8 mouse cellular contexts compared by ENCODE assay signal in genomic region chr1:75425796-75426471, GRCm38 (mm10). TPM values are rescaled to one million over a fixed set of nuclear protein-coding genes. Genes with fewer than 3 reads are reported as not detected.
DNase-seq lines count a peak whose midpoint lies in the region; ATAC-seq lines count a peak whose summit lies in the region.

No protein-coding gene starts in this region.

- H3K9ac ChIP-seq in hindbrain, embryonic 11.5 days (ENCODE audit: low read depth, low read length) = no peak overlapping the region
- H3K9ac ChIP-seq in hindbrain, embryonic 16.5 days (ENCODE audit: low read depth, low read length) = no peak overlapping the region

- no peak for ATAC-seq in hindbrain, embryonic 11.5 days (ENCODE audit: low FRiP score)
- ATAC-seq in hindbrain, embryonic 16.5 days = no peak

- no peak overlapping the region for H3K4me2 ChIP-seq in hindbrain, embryonic 11.5 days (replicated peaks; ENCODE audit: low read depth, low read length)
- H3K4me2 ChIP-seq in hindbrain, embryonic 16.5 days (ENCODE audit: low read length) = no peak overlapping the region

- H3K27ac ChIP-seq in hindbrain, embryonic 11.5 days (ENCODE audit: low read depth, low read length) = no peak overlapping the region
- no peak overlapping the region for H3K27ac ChIP-seq in hindbrain, embryonic 16.5 days (ENCODE audit: low read depth, low read length)

- H3K4me3 ChIP-seq in hindbrain, embryonic 11.5 days (ENCODE audit: low read depth, low read length) = no peak overlapping the region
- H3K4me3 ChIP-seq in hindbrain, embryonic 16.5 days (ENCODE audit: low read length) = no peak overlapping the region

- peaks cover 20% of the 10 kb centered on the region for H3K4me1 ChIP-seq in hindbrain, embryonic 11.5 days (replicated peaks; ENCODE audit: control insufficient read depth, insufficient read depth, low read length)
- peaks cover 12% of the 10 kb centered on the region for H3K4me1 ChIP-seq in hindbrain, embryonic 16.5 days (ENCODE audit: control insufficient read depth, insufficient read depth, low read depth, low read length)

- peaks cover 37% of the 10 kb centered on the region for H3K27me3 ChIP-seq in hindbrain, embryonic 11.5 days (ENCODE audit: control insufficient read depth, insufficient read depth, low read length)
- H3K27me3 ChIP-seq in hindbrain, embryonic 16.5 days (replicated peaks; ENCODE audit: control insufficient read depth, insufficient read depth, low read length) = peaks cover 32% of the 10 kb centered on the region

- DNase-seq in hindbrain, embryonic 11.5 days (ENCODE audit: low spot score) = peak; percentile 87
- DNase-seq in thymus, postnatal 0 days (ENCODE audit: low spot score) = peak; percentile 40
- no peak for DNase-seq in thymus, postnatal 10 days (ENCODE audit: low spot score in 2 of 2)
- DNase-seq in cerebellum, adult 8-10 months = peak; percentile 79
- peak; percentile 74 to 79 for DNase-seq in kidney, postnatal 4 days
- DNase-seq in thymus, postnatal 14 days = peak; percentile 26
- DNase-seq in ovary, postnatal 14 days (ENCODE audit: low spot score) = no peak

- no peaks in the 10 kb centered on the region for H3K9me3 ChIP-seq in hindbrain, embryonic 11.5 days (ENCODE audit: control insufficient read depth, low read length)
- no peaks in the 10 kb centered on the region for H3K9me3 ChIP-seq in hindbrain, embryonic 16.5 days (ENCODE audit: control insufficient read depth, low read length)

- WGBS in hindbrain, embryonic 11.5 days = 38% methylated on average over 10 of the region's 10 CpGs
- 30% methylated on average over 10 of the region's 10 CpGs for WGBS in hindbrain, embryonic 16.5 days

- no peaks in the 10 kb centered on the region for H3K36me3 ChIP-seq in hindbrain, embryonic 11.5 days (ENCODE audit: control insufficient read depth, insufficient read depth, low read length)
- H3K36me3 ChIP-seq in hindbrain, embryonic 16.5 days (ENCODE audit: control insufficient read depth, insufficient read depth, low read length) = no peaks in the 10 kb centered on the region

RNA-seq across cellular contexts. Expression of gene Gmppa, which starts 9.8 kb away (rescaled TPM):
- 53.8 and 56.3 TPM in 2 replicates for polyA plus RNA-seq in hindbrain, embryonic 11.5 days (2014; fragmentation: Nextera tagmentation; extraction: Ambion mirVana)
- 77.8 and 78.4 TPM in 2 replicates for polyA plus RNA-seq in hindbrain, embryonic 16.5 days (2015; fragmentation: Nextera tagmentation; extraction: Ambion mirVana)
- 51.4 and 58.5 TPM in 2 replicates for polyA plus RNA-seq in thymus, postnatal 0 days (2015; fragmentation: Nextera tagmentation; extraction: Ambion mirVana)

RNA-seq across cellular contexts. Expression of gene Asic4, which starts 24.3 kb away (rescaled TPM):
- polyA plus RNA-seq in hindbrain, embryonic 11.5 days (2014; fragmentation: Nextera tagmentation; extraction: Ambion mirVana) = 1.9 and 4.4 TPM in 2 replicates
- polyA plus RNA-seq in hindbrain, embryonic 16.5 days (2015; fragmentation: Nextera tagmentation; extraction: Ambion mirVana) = 20.3 and 21.6 TPM in 2 replicates
- polyA plus RNA-seq in thymus, postnatal 0 days (2015; fragmentation: Nextera tagmentation; extraction: Ambion mirVana) = not detected in 2 replicates

RNA-seq across cellular contexts. Expression of gene Speg, which starts 50.8 kb away (rescaled TPM):
- 11.1 and 12.7 TPM in 2 replicates for polyA plus RNA-seq in hindbrain, embryonic 11.5 days (2014; fragmentation: Nextera tagmentation; extraction: Ambion mirVana)
- 20.3 and 20.4 TPM in 2 replicates for polyA plus RNA-seq in hindbrain, embryonic 16.5 days (2015; fragmentation: Nextera tagmentation; extraction: Ambion mirVana)
- 1.6 and 1.8 TPM in 2 replicates for polyA plus RNA-seq in thymus, postnatal 0 days (2015; fragmentation: Nextera tagmentation; extraction: Ambion mirVana)

RNA-seq across cellular contexts. Expression of gene Chpf, which starts 53.2 kb away (rescaled TPM):
- polyA plus RNA-seq in hindbrain, embryonic 11.5 days (2014; fragmentation: Nextera tagmentation; extraction: Ambion mirVana) = 17.8 and 20.2 TPM in 2 replicates
- polyA plus RNA-seq in hindbrain, embryonic 16.5 days (2015; fragmentation: Nextera tagmentation; extraction: Ambion mirVana) = 42.1 and 46.4 TPM in 2 replicates
- polyA plus RNA-seq in thymus, postnatal 0 days (2015; fragmentation: Nextera tagmentation; extraction: Ambion mirVana) = 10.7 and 11.4 TPM in 2 replicates

RNA-seq across cellular contexts. Expression of gene Tmem198, which starts 53.4 kb away (rescaled TPM):
- 11.1 and 11.6 TPM in 2 replicates for polyA plus RNA-seq in hindbrain, embryonic 11.5 days (2014; fragmentation: Nextera tagmentation; extraction: Ambion mirVana)
- 50.5 and 52.5 TPM in 2 replicates for polyA plus RNA-seq in hindbrain, embryonic 16.5 days (2015; fragmentation: Nextera tagmentation; extraction: Ambion mirVana)
- 0.30 and 0.39 TPM in 2 replicates for polyA plus RNA-seq in thymus, postnatal 0 days (2015; fragmentation: Nextera tagmentation; extraction: Ambion mirVana)

Comparison
In these comparisons a context has a peak if more than half of its experiments do, and no peak if none do; other contexts are left out.
1. DNase-seq: peak in hindbrain, embryonic 11.5 days (single experiment), thymus, postnatal 0 days (single experiment), cerebellum, adult 8-10 months (single experiment), kidney, postnatal 4 days (2 of 2) and thymus, postnatal 14 days (single experiment); none in thymus, postnatal 10 days (0 of 2) and ovary, postnatal 14 days (single experiment).